Mouse (Mus musculus): ENCODE results near the gene 6430628N08Rik.
A peak's percentile ranks its signal among the peaks of the same experiment; 100 is the strongest.

Gene 6430628N08Rik

GRCm38 (mm10) chr4:115939295-115940102 lies 49.0 kb downstream of the 6430628N08Rik start, which contains the start of gene Dmbx1:
Gene Dmbx1 (minus strand): TSS chr4:115939926.
- DNase-seq (ENCODE audit: low spot score): peak; percentile 15

DNA sequence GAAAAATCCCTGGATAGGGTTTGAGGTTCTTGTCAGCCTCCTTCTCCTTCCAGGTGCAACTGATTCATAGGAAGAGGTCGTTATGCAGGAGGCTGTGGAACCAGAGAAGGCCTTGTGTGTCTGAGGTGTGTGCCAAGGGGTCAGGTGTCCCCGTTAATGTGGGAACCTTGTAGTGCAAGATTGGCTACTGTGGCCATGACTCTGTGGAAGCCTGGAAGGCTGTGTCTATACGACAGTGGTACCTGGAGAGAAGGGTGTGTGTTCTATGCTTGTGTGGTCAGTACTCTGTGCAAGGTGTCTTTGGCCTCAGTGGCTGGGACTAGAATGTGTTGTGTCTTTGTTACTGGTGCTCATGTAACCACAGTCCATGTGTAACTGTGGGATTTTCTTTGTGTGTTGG lies 50.2 kb downstream of the 6430628N08Rik start:
- no peak for DNase-seq (ENCODE audit: low spot score)

DNA sequence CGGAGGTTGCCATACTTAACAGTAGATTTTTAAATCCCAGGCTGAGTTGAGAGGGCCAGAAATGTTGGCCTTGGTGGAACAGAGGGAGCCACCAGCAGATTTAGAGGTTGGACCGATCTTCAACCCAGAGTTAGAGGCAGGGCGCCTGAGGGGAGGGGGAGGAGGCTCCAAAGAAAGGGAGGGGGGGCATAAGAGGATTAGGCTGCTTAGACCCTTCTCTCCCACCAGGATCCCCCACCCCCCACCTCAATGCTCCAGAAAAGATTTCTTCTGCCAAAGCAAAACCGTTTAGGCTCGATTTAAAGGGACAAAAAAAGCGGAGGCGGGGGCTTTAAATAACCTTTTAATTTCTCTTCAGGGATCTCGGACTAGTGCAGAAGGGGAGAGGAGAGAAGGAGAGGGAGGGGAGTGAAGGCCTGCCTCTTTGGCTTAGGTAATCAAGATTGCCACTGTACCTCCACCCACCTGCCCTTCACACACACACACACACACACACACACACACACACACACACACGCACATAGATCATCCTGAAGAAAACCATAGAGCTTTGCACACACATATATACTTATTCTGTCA lies 50.9 kb downstream of the 6430628N08Rik start:
- DNase-seq (ENCODE audit: low spot score): no peak

GRCm38 (mm10) chr4:115943669-115944314 lies 53.3 kb downstream of the 6430628N08Rik start:
- DNase-seq (ENCODE audit: low spot score): no peak

Measured in ovary, postnatal 36 days (tissue).